Mouse (Mus musculus): ENCODE measurements around the gene Gm13539.

The Gm13539 gene

GRCm38 (mm10) chr2:25828344-25828947 lies 46.4 kb downstream of the Gm13539 start:
- no peak for DNase-seq (ENCODE audit: low spot score)

- DNase-seq (ENCODE audit: low spot score) = no peak
These were observed 48.7 kb downstream of the Gm13539 start for GRCm38 (mm10) chr2:25830786-25831185.

- no peak for DNase-seq (ENCODE audit: low spot score)
These were observed 54.2 kb downstream of the Gm13539 start for GRCm38 (mm10) chr2:25836291-25836690.
